Mouse (Mus musculus) heart, embryonic 15.5 days (tissue): ENCODE measurements around the gene Cul9. TPM values are rescaled to one million over a fixed set of nuclear protein-coding genes. Genes with fewer than 3 reads are reported as not detected.
A peak's percentile ranks its signal among the peaks of the same experiment; 100 is the strongest.
"Not testable (repeated sequence)": the region's sequence is repeated elsewhere in the genome, so short reads cannot be mapped to it uniquely, and the experiment has no call there.

Experiments
- ATAC-seq: fragments of 200-750 bp; cut with Nextera tagmentation; replicated peaks from 2 replicates; pipeline ENCODE4 v1.8.0; 2017; ENCODE audit warnings: low read depth, moderate TSS enrichment; ENCODE audit not compliant: insufficient number of reproducible peaks, insufficient read depth, low FRiP score
- H3K27ac ChIP-seq: fragments of 300-500 bp; sonication (generic); 2 replicates; pipeline ENCODE4 v1.5.1; 2015; ENCODE audit warnings: mild to moderate bottlenecking, inconsistent platforms
- H3K27me3 ChIP-seq: fragments of 300-500 bp; sonication (generic); 2 replicates; pipeline ENCODE4 v1.6.1; 2015; ENCODE audit warnings: inconsistent platforms
- H3K36me3 ChIP-seq: fragments of 300-500 bp; sonication (generic); 2 replicates; pipeline ENCODE4 v1.6.1; 2015; ENCODE audit warnings: mild to moderate bottlenecking, inconsistent platforms
- H3K4me1 ChIP-seq: fragments of 300-500 bp; sonication (generic); replicated peaks from 2 replicates; pipeline ENCODE4 v1.6.1; 2015; ENCODE audit warnings: inconsistent platforms
- H3K4me2 ChIP-seq: fragments of 300-500 bp; sonication (generic); 2 replicates; pipeline ENCODE4 v1.6.1; 2015; ENCODE audit warnings: inconsistent platforms, mild to moderate bottlenecking, moderate library complexity
- H3K4me3 ChIP-seq: fragments of 300-500 bp; sonication (generic); 2 replicates; pipeline ENCODE4 v1.5.1; 2015; ENCODE audit warnings: mild to moderate bottlenecking, inconsistent platforms
- H3K9ac ChIP-seq: fragments of 300-500 bp; sonication (generic); 2 replicates; pipeline ENCODE4 v1.6.1; 2015; ENCODE audit warnings: mild to moderate bottlenecking, inconsistent platforms
- H3K9me3 ChIP-seq: fragments of 300-500 bp; sonication (generic); replicated peaks from 2 replicates; pipeline ENCODE4 v1.6.1; 2016; ENCODE audit warnings: inconsistent platforms
- WGBS: fragments of 180-500 bp; shearing (Covaris S2); methylation state at CpG from one replicate; pipeline ENCODE4 v1.1.7; 2015; ENCODE audit warnings: mixed read lengths; 5-methylcytosine and 5-hydroxymethylcytosine counted together
- polyA plus RNA-seq: library from polyadenylated mRNA; unstranded; fragments of >200 nt; fragmentation: Nextera tagmentation; extraction: Ambion mirVana; gene quantifications from 2 replicates; pipeline ENCODE4 v1.2.1, GENCODE M21; 2015

Gene Cul9
- polyA plus RNA-seq, 1 experiment from 2014 or later = 4.6 TPM

- Histone ChIP-seq H3K4me3 (no peak overlapping the region), H3K4me2 (no peak overlapping the region), H3K4me1 (no peaks in the 10 kb centered on the region), H3K27ac (no peak overlapping the region), H3K27me3 (no peaks in the 10 kb centered on the region), H3K9ac (no peak overlapping the region), H3K36me3 (no peaks in the 10 kb centered on the region), H3K9me3 (no peaks in the 10 kb centered on the region)
- WGBS = 85% methylated on average over 2 of the region's 2 CpGs
- ATAC-seq = no peak
Observed at GRCm38 (mm10) chr17:46502775-46503174, 43.4 kb downstream of the Cul9 start.

- Histone ChIP-seq H3K9ac (no peak overlapping the region), H3K4me2 (no peak overlapping the region), H3K4me3 (no peak overlapping the region), H3K27ac (no peak overlapping the region), H3K4me1 (peaks cover 8% of the 10 kb centered on the region), H3K9me3 (no peaks in the 10 kb centered on the region), H3K27me3 (peaks cover 15% of the 10 kb centered on the region), H3K36me3 (no peaks in the 10 kb centered on the region)
- ATAC-seq = no peak
- WGBS = 67% methylated on average over 8 of the region's 8 CpGs
Observed at GRCm38 (mm10) chr17:46497956-46498355, 48.2 kb downstream of the Cul9 start.

GRCm38 (mm10) chr17:46496623-46497434 lies 49.4 kb downstream of the Cul9 start, which contains the start of gene Dnph1:
Gene Dnph1 (plus strand): TSS chr17:46496711.
- Histone ChIP-seq H3K4me1 (peaks cover 8% of the 10 kb centered on the region), H3K9ac (peak within 1 kb of the TSS; percentile 66), H3K27me3 (peaks cover 23% of the 10 kb centered on the region), H3K4me2 (peak within 1 kb of the TSS; percentile 96), H3K4me3 (peak within 1 kb of the TSS; percentile 64), H3K36me3 (no peaks in the 10 kb centered on the region), H3K27ac (no peak within 1 kb of the TSS), H3K9me3 (no peaks in the 10 kb centered on the region)
- ATAC-seq = peak; percentile 84
- WGBS = under 1% methylated on average over 44 of the region's 44 CpGs

GRCm38 (mm10) chr17:46496081-46496480 lies 50.1 kb downstream of the Cul9 start:
- not testable (repeated sequence) for H3K9ac ChIP-seq, H3K4me1 ChIP-seq, H3K36me3 ChIP-seq, H3K9me3 ChIP-seq, H3K27ac ChIP-seq, ATAC-seq, H3K4me3 ChIP-seq
- Histone ChIP-seq H3K4me2 (peak overlapping the region; percentile 96; the same call in 1 of the 2 replicates), H3K27me3 (peaks cover 23% of the 10 kb centered on the region)

GRCm38 (mm10) chr17:46495486-46495885 lies 50.7 kb downstream of the Cul9 start:
- Histone ChIP-seq H3K4me2 (no peak overlapping the region), H3K9me3 (no peaks in the 10 kb centered on the region), H3K4me1 (peaks cover 8% of the 10 kb centered on the region), H3K27ac (no peak overlapping the region), H3K4me3 (no peak overlapping the region), H3K36me3 (no peaks in the 10 kb centered on the region), H3K27me3 (peaks cover 24% of the 10 kb centered on the region), H3K9ac (no peak overlapping the region)
- ATAC-seq = no peak
- 57% methylated on average over 5 of the region's 5 CpGs for WGBS

GRCm38 (mm10) chr17:46487431-46487830 lies 58.8 kb downstream of the Cul9 start, which contains the start of gene Ttbk1:
Gene Ttbk1 (minus strand): TSS chr17:46487675.
- no peak within 1 kb of the TSS for H3K9ac ChIP-seq
- H3K4me1 ChIP-seq = peaks cover 14% of the 10 kb centered on the region
- H3K27ac ChIP-seq = no peak within 1 kb of the TSS
- no peaks in the 10 kb centered on the region for H3K9me3 ChIP-seq
- no peaks in the 10 kb centered on the region for H3K36me3 ChIP-seq
- no peak for ATAC-seq
- H3K4me3 ChIP-seq = peak within 1 kb of the TSS; percentile 39
- peaks cover 82% of the 10 kb centered on the region for H3K27me3 ChIP-seq
- 1% methylated on average over 20 of the region's 49 CpGs for WGBS
- peak within 1 kb of the TSS; percentile 68 for H3K4me2 ChIP-seq

GRCm38 (mm10) chr17:46486995-46487394 lies 59.2 kb downstream of the Cul9 start:
- no peak overlapping the region for H3K9ac ChIP-seq

GRCm38 (mm10) chr17:46484461-46484875 lies 61.7 kb downstream of the Cul9 start:
- Histone ChIP-seq H3K9me3 (no peaks in the 10 kb centered on the region), H3K4me3 (peak overlapping the region; percentile 48), H3K36me3 (no peaks in the 10 kb centered on the region), H3K9ac (no peak overlapping the region), H3K27me3 (peaks cover 72% of the 10 kb centered on the region), H3K27ac (no peak overlapping the region), H3K4me2 (peak overlapping the region; percentile 82), H3K4me1 (peaks cover 14% of the 10 kb centered on the region)
- ATAC-seq = no peak
- 19% methylated on average over 6 of the region's 6 CpGs for WGBS

More at GRCm38 (mm10) chr17:46486995-46487394, 59.2 kb downstream of the Cul9 start:
- H3K4me3 ChIP-seq = peak overlapping the region; percentile 39
- no peaks in the 10 kb centered on the region for H3K36me3 ChIP-seq
- H3K4me1 ChIP-seq = peaks cover 14% of the 10 kb centered on the region
- H3K27me3 ChIP-seq = peaks cover 78% of the 10 kb centered on the region
- H3K27ac ChIP-seq = no peak overlapping the region
- peak; percentile 40; the same call in 1 of the 2 replicates for ATAC-seq
- WGBS = 8% methylated on average over 8 of the region's 22 CpGs
- H3K9me3 ChIP-seq = no peaks in the 10 kb centered on the region
- H3K4me2 ChIP-seq = peak overlapping the region; percentile 68

- peaks cover 14% of the 10 kb centered on the region for H3K4me1 ChIP-seq
- H3K4me3 ChIP-seq = peak overlapping the region; percentile 48
- 2% methylated on average over 13 of the region's 13 CpGs for WGBS
- 0 out of 2 replicates have a peak overlapping the region, but pooled peaks have one; percentile 17 for H3K9ac ChIP-seq
- no peaks in the 10 kb centered on the region for H3K9me3 ChIP-seq
- no peak overlapping the region for H3K27ac ChIP-seq
- H3K27me3 ChIP-seq = peaks cover 72% of the 10 kb centered on the region
- no peak for ATAC-seq
- H3K4me2 ChIP-seq = peak overlapping the region; percentile 82
- no peaks in the 10 kb centered on the region for H3K36me3 ChIP-seq
Observed at GRCm38 (mm10) chr17:46484021-46484431, 62.2 kb downstream of the Cul9 start.

GRCm38 (mm10) chr17:46483561-46484001 lies 62.6 kb downstream of the Cul9 start:
- no peaks in the 10 kb centered on the region for H3K36me3 ChIP-seq
- H3K9ac ChIP-seq = 0 out of 2 replicates have a peak overlapping the region, but pooled peaks have one; percentile 17
- H3K4me3 ChIP-seq = peak overlapping the region; percentile 48
- H3K27ac ChIP-seq = no peak overlapping the region
- H3K27me3 ChIP-seq = peaks cover 72% of the 10 kb centered on the region
- no peaks in the 10 kb centered on the region for H3K9me3 ChIP-seq
- peak overlapping the region; percentile 82 for H3K4me2 ChIP-seq
- no peak for ATAC-seq
- peaks cover 14% of the 10 kb centered on the region for H3K4me1 ChIP-seq
- 1% methylated on average over 16 of the region's 16 CpGs for WGBS

GRCm38 (mm10) chr17:46477286-46477685 lies 68.9 kb downstream of the Cul9 start:
- Histone ChIP-seq H3K9me3 (no peaks in the 10 kb centered on the region), H3K9ac (no peak overlapping the region), H3K27me3 (peaks cover 31% of the 10 kb centered on the region), H3K27ac (no peak overlapping the region), H3K4me3 (no peak overlapping the region), H3K4me2 (no peak overlapping the region), H3K4me1 (no peaks in the 10 kb centered on the region), H3K36me3 (no peaks in the 10 kb centered on the region)
- 80% methylated on average over 15 of the region's 15 CpGs for WGBS
- no peak for ATAC-seq
